Mouse (Mus musculus): Measurements from ENCODE around the gene Mreg. TPM values are rescaled to one million over a fixed set of nuclear protein-coding genes. Genes with fewer than 3 reads are reported as not detected.

Gene Mreg
- total RNA-seq, 2 experiments from 2014 or later = 3.9 to 5.4 TPM

DNA sequence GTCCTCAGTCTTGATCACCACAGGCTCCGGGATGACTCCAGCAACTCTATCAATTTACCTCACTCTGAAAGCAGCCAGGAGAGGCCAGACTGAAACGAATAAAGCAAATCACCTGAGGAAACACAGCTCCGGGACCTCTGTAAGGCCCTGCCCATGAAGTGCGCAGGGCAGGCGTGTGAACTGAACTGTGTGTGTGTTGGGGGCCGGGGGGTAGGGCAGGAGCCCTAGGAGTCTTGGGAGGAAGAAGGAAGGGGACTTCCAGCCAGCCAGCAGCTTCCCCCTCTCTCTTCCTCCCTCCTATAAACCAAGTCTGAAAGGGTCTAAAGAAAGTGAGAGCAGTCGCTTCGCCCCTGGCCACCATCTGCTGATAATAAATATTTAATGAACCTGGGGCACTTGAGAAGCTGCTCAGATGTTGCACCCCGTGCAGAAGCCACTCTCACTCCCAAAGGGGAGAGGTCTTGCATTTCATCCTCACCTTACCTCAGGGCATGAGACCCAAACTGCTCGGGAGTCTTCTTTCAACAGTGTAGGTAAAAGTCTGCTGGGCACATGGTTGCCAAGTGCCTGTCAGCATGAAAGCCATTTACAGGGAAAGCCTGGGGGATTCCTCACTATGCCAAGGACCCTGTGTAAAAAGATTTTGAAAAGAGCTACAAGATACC lies 13.8 kb downstream of the Mreg start:
- intact Hi-C loops (cut with DNase I) = no loop called here
- no peak for DNase-seq (ENCODE audit: low spot score in 2 of 2)

- intact Hi-C loops (cut with DNase I) = no loop called here
- no peak for DNase-seq (ENCODE audit: low spot score in 2 of 2)
Measured at GRCm38 (mm10) chr1:72196626-72197359, 15.3 kb downstream of the Mreg start.

DNA sequence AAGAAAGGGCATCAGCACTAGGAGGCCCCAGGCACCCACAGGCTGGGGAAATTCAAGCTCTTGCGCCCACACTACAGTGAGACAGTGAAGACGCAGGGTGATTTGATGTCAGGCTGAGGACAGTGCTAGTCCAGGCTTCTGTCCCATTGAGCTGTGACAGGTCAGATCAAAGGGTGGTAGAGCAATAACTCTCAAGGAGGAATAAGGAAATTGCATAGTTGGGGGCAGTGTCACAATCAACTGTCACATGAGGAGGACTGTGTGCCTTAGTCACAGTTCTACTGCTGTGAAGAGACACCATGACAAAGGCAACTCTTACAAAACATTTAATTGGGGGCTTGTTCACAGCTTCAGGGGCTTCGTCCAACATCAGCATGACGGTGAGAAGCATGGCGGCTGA lies 16.0 kb downstream of the Mreg start:
- intact Hi-C loops (cut with DNase I) = no loop called here
- DNase-seq (ENCODE audit: low spot score in 2 of 2) = no peak

DNA sequence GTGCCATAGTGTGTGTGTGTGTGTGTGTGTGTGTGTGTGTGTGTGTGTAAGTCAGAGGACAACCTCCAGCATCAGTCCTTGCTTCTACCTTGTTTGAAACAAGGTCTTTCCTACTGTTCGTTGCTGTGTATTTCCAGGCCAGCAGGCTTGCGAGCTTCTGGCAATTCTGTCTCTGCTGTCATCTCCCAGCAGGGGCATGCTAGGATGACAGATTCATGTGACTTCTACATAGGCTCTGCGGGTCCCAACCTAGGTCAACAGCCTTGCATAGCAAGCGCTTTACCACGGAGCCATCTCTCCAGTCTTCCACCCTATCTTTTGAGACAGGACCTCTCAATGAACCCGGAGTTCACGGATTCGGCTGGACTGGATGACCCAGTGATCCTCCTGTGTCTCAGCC lies 20.7 kb downstream of the Mreg start:
- DNase-seq (ENCODE audit: low spot score in 2 of 2) = no peak
- intact Hi-C loops (cut with DNase I) = no loop called here

- no peak for DNase-seq (ENCODE audit: low spot score in 2 of 2)
- intact Hi-C loops (cut with DNase I) = no loop called here
Measured at GRCm38 (mm10) chr1:72188142-72188738, 23.9 kb downstream of the Mreg start.

- intact Hi-C loops (cut with DNase I) = no loop called here
- DNase-seq (ENCODE audit: low spot score in 2 of 2) = no peak
Measured at GRCm38 (mm10) chr1:72187486-72187885, 24.6 kb downstream of the Mreg start.

DNA sequence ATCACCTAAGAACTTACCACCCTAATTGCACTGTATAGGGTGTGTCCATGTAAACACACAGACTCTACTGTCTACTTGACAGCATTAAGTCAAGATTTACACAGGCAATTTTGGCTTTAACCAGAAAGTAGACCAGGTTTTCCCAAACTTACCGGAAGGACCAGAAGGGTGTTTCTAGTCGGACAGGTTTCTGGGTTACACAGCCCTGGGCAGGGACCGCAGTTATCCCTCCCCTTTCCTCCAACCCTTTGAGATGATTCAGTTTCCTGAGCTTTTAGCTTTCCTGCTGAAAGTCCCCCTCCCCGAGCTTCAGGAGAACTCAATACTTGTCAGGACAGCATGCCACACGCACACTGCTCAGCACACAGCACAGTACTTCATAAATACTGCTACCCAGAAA lies 26.0 kb downstream of the Mreg start:
- no peak for DNase-seq (ENCODE audit: low spot score in 2 of 2)
- intact Hi-C loops (cut with DNase I) = no loop called here

DNA sequence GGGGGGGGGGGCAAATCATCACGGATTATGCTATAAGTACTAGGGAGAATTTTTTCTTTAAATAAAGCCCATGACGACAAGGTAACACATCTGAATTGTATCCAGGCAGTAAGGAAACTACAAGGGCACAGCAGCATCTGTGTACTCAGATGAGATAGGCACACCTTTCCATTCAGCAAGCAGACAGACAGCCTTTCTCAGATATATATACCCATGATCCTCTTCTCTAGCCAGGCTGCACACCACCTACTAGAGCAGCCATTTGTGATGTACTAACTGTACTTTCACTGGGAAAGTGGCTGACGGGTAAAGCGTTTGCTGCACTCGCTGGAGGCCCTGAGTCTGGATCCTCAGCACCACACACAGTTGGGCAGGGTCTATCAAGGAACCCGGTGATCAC lies 28.6 kb downstream of the Mreg start:
- intact Hi-C loops (cut with DNase I) = no loop called here
- DNase-seq (ENCODE audit: low spot score in 2 of 2) = no peak

GRCm38 (mm10) chr1:72182930-72183499 lies 29.1 kb downstream of the Mreg start:
- intact Hi-C loops (cut with DNase I) = no loop called here
- DNase-seq (ENCODE audit: low spot score in 2 of 2) = no peak

DNA sequence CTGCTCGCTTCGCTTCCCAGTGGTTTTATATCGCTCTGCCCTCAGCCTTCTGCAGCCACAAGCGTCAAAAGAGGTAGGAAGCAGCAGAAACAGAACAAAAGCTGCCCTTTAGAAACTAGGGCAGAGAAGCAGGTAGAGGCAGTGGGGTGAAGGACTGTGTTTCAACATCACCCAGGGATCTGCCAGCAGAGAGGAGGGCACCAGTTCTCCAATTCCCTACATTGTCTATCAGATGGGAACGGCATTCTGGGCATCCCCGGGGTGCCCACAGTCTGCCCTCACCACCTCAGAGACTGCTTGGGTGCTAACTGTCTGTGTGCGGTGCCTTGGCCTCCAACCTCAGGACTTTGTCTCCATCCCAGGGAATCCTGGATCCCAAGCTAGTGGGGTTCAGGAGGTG lies 32.2 kb downstream of the Mreg start:
- intact Hi-C loops (cut with DNase I) = no loop called here
- DNase-seq (ENCODE audit: low spot score in 2 of 2) = no peak

DNA sequence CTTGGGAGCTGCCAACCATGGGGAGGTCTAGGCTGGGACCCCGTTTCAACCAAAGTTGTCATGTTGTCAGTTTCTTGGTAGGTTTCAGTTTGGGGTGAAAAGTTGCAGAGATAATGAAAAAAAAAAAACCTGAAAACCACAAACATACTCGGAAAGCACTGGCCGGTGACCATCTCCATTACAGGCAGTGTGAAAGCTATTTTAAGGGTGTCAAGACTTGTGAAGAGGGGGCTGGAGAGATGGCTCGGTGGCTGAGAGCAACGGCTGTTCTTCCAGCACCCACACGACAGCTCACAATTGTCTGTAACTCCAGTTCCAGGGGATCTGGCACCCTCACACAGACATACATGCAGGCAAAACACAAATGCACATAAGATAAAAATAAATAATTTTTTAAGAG lies 35.9 kb downstream of the Mreg start:
- intact Hi-C loops (cut with DNase I) = no loop called here

GRCm38 (mm10) chr1:72174183-72174582 lies 37.9 kb downstream of the Mreg start:
- intact Hi-C loops (cut with DNase I) = no loop called here
- no peak for DNase-seq (ENCODE audit: low spot score in 2 of 2)

More for the DNA sequence above, 35.9 kb downstream of the Mreg start:
- DNase-seq (ENCODE audit: low spot score in 2 of 2) = peak; percentile 27 to 28

DNA sequence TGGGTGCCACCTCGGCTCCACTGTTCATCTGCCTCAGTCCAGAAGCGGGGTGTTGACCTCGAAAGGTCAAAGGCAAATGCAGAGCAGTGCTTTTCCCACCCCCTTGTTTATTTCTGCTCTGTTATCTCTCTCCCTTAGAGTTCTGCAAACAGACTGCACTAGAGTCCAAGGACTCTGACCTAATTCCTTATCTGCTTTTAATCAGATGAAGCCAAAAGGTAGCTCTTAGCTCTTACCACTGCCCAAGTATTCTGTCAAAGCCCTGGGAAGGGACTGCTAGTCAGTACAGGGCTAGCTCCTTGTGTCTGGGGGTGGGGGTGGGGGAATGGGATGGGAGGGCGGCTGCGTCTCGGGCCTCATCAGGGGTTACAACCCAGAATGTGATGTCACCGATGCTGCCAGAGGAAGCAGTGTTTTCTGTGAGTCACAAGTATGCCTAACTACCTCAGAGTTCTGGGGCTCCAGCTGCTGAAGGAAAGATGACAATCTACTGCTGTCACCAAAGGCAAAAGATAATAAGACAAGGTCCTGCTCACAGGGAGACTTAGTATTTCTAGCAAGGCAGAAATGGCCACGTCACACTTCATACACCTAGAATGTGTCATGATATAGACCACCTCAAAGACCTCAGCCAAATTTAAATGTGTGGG lies 38.6 kb downstream of the Mreg start:
- intact Hi-C loops (cut with DNase I) = no loop called here
- no peak for DNase-seq (ENCODE audit: low spot score in 2 of 2)

DNA sequence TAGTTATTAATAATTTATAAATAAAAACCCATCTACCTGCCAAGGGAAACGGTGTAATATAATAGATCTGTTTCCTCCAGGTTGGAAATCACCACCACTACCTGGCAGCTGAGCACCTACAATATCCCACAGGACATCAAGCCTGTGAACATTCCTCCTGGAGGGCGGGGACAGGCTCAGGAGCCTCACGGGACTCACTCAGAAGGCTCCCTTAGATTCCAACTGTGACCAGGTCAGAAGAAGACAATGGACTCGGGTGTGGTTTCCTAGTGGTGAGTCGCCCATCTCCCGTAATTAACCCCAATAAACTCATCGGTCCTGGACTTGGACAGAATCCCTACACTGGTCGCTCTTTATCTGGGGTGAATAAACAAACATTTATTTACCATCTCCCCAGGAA lies 39.3 kb downstream of the Mreg start:
- intact Hi-C loops (cut with DNase I) = no loop called here
- no peak for DNase-seq (ENCODE audit: low spot score in 2 of 2)

DNA sequence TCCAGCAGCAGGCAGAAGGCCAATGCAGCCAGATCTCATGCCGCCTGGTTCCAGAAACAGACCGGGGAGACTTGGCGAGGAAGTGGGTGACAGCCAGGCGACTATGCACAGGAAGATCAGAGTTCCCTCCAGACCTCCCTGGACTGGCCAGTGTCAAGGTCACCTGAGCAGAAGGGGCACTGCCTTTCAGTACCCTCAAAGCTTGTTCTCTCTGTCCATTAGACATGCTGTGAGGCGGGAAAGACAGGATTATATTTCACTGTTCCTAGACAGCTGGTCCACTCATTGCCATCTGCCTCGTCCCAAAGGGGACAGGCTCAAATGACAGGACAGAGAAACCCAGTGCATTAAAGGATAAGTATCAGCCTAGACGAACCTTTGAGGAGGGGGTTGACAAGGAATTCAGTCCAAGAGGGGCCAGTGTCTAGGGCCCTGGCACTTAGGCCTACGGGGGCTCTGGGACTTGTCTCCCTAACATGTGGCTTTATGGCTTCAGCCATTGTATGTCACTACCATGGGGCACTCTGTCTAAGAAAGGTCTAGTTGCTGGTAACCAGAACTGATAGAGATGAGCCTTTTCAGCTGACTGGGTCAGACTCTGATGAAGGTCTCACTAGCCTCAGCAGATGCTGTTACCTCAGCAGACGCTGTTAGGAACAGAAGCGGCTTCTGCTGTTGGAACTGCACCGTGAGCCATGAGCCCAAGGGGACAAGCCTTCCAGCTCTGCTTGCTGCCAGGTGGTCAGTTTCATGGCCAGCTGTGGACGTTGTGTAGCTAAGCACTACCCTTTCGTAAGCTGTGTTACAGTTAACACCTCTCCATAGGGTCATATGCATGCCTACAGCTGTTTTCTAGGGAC lies 40.9 kb downstream of the Mreg start:
- DNase-seq (ENCODE audit: low spot score in 2 of 2) = no peak
- intact Hi-C loops (cut with DNase I) = no loop called here

DNA sequence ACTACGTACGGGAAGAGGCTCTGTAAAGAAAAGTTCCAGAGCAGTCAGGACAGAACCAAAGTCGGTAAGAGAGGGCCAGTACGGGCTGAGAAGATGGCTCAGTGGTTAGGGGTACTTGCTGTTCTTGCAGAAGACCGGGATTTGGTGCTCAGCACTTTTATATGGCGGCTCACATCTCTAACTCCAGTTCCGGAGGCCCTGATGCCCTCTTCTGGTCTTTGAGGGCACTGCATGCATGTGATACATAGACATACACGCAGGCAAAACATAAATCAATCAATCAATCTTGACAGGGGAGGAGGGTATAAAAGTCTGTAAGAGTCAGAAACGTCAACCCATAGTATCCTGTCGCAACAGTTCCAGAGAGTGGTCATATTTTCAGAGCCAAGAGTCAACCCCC lies 45.1 kb downstream of the Mreg start:
- intact Hi-C loops (cut with DNase I) = no loop called here
- DNase-seq (ENCODE audit: low spot score in 2 of 2) = no peak

GRCm38 (mm10) chr1:72166468-72166814 lies 45.7 kb downstream of the Mreg start:
- intact Hi-C loops (cut with DNase I) = no loop called here
- no peak for DNase-seq (ENCODE audit: low spot score in 2 of 2)

- no peak for DNase-seq (ENCODE audit: low spot score in 2 of 2)
- intact Hi-C loops (cut with DNase I) = no loop called here
Measured at GRCm38 (mm10) chr1:72165723-72166467, 46.2 kb downstream of the Mreg start.

DNA sequence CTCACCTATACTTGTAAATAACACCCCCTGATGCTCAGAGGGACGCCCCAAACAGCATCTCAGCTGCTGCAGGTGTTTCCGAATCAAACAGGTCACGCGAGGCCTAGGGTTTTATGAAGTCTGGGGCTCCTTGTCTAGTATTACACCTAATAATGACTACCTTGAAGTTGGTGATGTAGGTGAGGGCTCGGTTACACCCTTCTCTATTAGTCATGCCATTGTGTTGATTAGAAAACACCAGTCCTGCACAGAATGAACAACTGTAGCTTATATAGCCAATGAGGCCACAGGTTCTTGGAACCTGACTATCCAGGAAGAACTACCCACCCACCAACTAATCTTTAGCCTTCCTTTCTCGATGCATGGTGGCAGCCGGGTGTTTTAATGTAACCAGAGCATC lies 51.8 kb downstream of the Mreg start:
- intact Hi-C loops (cut with DNase I) = no loop called here
- DNase-seq (ENCODE audit: low spot score in 2 of 2) = no peak
